Mouse (Mus musculus): ENCODE measurements around the gene Ppp1r15b.
A peak's percentile ranks its signal among the peaks of the same experiment; 100 is the strongest.

Gene Ppp1r15b

DNA sequence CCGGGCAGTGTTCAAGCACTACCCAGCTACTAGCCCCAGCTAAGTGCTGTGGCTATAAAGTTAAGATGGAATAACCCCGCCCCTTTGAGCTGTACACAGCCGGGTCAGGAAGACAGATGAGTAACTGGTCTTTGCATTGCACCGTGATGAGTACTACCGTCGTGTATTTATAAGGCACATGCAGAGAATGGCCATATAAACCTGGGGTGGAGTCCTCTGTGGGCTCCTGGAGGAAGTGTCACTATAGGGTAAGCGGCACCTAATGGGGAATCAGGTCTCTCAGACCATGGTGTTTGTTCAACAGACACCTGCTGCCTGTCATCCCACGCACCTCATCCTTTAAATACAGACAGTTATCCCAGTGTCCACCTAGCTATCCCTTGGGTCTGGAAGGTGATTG is 32.0 kb downstream of the Ppp1r15b start:
- no peak for DNase-seq

DNA sequence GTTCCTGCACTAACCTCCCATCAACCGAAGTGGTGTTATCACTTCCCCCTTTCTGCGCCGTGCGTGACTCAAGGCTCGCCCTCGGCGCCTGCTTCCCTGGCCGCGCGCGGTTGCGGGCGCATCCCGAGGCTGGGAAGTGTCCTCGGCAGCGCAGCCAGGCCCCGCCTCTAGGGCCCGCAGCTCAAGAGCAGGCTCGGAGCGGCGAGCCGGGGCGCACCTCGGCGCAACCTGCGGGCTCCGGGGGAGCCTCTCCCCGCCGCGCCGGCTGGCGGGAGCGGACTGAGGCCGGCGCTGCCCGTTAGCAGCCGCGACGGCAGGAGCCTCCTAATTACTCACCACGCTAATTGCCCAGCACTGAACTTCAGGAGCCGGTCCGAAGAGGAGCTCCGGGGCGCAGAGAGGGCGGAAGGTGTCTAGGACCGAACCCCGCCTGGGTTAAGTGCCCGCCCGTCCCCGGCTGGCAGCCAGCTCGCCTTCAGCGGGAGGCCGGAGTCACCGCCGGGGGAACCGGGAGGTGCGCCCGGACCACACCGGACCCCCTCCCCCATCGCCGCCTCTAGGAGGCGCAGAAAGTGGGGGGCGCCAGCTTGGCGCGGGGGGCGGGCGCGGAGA is 33.0 kb downstream of the Ppp1r15b start, which contains the start of gene Plekha6:
TSS of gene Plekha6 (plus strand) at position 391 of the 612 bp plus-strand sequence.
- DNase-seq: peak; percentile 25

DNA sequence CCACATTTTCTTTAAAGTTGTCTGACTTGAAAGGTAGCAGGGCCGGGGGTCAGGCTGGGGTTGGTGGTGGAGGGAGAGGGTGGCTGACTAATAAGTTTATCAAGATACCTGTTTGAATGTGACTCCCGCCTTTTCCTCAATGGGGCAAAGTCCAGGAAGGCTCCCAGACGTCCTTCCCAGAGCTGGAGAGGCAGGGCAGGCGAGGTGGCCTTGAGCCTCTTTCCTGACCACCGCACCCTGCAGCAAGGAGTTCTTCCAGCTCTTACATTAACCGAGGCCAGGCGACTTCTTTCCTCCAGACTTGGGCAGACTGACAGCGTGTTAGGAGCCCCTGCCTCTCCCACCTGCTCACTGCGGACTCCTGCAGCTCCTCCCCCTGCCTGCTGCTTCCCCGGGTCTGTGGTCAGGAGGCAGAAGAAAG is 33.7 kb downstream of the Ppp1r15b start:
- DNase-seq: no peak

DNA sequence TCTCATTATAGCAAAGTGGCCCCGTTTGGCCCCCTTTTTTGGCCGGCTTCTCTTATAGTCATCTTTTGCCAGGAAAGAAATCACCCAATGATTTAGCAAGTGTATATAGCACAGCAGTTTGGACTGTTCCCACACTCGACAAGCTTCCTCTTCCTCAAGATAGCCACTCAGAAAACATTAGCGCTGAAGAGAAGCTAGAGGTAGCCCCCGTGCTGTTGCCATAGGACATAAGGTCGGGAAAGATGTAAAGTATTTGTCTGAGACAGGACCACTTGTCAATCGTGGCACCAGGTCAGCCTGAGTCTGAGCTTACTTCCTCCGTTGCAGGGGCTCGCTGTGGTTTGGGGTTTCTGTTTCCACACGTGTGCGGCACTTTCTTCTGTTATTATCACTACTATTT is 34.2 kb downstream of the Ppp1r15b start:
- no peak for DNase-seq

DNA sequence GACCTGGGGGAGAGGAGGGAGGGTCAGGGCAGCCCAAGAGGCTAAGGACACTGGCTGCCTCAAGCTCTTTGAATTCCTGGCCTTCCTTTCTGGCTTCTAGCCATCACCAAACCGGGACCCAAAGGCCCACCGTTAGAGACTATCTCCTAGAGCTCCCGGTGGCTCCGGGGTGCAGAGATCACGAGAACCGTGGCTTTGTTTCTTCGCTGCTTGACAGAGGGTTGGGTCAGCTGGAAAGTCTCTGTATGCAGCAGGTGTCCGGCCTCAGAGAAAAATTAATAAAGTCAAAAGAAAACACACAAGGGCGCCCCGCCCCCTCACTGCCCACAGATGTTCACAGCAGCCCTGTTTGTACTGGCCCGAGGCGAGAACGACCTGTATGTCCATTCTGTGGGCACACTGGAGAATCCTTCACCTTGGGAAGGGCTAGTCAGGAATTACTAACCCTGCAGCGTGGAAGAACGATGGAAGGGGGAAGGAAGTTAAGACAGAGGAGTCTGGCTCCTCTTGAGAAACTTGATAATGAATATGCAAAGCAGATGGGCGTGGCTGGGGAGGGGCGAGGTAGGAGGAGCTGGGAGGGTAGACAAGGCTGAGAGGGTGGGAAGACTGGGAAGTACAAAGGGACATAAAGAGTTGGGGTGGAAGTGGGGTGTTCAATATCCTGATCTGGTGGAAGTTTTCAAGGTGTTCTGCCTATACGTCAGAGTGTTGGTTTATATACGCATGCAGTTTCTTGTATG is 37.5 kb downstream of the Ppp1r15b start:
- DNase-seq: no peak

DNA sequence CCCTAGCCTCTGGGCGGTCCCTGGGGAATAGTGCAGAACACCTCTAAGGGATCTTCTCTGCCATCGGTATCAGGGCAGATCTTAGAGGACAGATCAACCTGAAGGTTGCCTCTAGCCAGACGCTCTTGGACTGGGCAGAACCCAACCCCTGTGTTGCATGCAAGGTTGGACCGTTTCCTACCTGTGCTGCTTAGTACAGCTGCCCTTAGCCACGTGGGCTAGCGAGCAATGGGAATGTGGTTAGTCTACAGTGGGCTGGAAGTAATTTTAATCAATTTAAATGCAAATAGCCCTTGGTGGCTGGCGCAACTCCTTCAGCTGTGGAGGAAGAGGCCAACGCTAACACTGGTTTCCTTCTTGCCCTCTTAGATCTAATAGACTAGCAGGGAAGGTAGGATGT is 39.3 kb downstream of the Ppp1r15b start:
- DNase-seq: no peak

DNA sequence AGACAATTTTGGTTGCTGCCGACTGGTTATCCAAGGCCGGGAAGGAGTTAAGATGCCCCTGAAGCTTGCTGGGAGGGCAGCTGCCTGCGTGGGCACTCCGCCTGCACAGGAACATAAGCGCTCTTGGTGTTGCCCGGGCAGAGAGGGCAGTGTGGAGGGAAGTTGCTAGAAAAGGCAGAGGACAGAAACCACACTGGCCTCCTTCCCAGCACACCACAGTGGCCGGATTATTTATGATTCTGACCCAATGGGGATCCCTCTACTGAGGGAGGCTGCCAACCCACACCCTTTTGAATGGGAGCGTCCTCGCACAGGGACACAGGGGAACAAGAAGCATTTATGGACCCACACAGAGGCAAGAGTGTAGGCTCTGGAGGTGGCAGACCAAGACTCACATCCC is 40.4 kb downstream of the Ppp1r15b start:
- no peak for DNase-seq

DNA sequence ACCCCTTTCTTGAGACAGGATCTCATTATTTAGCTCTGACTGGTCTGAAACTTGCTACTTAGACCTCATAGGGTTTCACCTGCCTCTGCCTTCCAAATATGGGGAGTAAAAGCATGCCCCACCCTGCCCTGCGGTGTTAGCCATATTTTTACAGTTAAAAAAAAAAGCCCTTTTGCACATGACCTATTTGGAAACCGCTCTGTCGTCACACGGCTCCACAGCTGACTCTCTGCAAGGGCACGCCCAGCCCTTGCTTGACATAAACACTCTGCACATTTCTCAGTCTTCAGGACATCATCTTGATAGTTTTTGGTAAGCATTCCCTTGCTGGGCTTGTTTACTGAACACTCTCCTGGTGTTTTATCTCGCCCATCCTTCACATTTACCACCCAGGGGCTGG is 44.2 kb downstream of the Ppp1r15b start:
- no peak for DNase-seq

DNA sequence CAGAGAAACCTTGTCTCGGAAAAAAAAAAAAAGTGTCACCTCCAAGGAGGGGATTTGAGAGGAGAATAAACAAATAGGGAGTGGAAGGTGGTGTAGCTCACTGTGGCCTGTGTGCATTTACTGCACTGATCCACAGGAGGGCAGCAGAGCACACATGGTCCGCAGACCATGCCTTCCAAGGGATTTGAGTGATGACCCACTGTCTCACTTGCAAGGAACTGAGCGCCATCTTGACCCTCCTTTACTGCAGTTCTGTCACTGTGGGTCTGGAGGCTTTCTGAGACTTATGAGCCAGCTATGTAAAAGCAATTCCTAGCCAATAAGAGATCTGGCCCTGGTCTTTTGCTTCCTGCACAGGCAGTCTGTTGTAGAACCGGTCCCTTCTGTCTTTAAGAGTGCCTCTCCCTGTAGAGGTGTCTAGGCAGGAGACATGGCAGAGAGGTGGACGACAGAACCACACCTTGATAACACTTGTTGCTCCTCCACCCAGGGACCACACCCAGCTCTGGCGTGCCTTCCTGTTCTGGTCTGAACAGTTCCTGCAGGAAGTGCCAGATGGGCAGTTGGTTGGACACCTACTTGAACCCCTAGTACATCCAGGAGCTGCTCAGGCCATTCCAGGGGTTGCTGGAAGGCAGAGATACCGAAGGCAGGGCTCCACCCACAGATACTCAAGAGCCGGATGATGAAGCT is 46.7 kb downstream of the Ppp1r15b start:
- DNase-seq: peak; percentile 66

DNA sequence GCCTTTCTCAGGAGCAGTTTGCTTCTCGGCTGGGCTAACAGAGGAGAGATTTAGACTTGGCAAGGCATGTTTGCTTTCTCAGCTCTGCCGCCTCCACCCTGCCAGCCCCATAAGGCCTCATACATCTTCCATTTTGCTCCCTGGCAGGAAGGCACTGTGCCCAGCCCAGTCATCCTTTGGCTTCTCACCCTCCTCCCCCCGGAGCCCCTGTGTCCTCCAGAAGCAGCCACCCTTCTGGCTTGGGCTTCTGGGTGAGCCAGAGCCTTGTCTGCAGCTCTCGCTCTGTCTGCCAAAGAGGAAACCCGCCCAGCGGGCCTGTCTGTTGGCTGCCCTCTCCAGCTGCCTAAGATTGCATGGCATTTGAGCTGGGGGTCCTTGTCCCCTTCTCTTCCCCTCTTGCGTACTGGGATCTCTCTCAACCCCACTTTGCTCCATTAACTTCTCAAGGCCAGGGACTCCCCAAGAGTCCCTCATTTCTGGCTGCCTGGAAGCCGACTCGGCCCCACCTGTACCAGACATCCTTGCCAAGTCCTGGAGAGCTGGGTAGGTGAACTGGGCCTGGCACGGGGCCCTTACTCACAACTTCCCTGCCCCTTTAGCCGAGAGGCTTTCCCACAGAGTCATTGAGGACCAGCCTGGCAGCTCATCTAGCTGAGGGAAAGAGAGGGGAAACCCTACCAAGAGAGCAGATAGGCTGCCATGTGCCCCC is 47.9 kb downstream of the Ppp1r15b start:
- peak; percentile 49 for DNase-seq

DNA sequence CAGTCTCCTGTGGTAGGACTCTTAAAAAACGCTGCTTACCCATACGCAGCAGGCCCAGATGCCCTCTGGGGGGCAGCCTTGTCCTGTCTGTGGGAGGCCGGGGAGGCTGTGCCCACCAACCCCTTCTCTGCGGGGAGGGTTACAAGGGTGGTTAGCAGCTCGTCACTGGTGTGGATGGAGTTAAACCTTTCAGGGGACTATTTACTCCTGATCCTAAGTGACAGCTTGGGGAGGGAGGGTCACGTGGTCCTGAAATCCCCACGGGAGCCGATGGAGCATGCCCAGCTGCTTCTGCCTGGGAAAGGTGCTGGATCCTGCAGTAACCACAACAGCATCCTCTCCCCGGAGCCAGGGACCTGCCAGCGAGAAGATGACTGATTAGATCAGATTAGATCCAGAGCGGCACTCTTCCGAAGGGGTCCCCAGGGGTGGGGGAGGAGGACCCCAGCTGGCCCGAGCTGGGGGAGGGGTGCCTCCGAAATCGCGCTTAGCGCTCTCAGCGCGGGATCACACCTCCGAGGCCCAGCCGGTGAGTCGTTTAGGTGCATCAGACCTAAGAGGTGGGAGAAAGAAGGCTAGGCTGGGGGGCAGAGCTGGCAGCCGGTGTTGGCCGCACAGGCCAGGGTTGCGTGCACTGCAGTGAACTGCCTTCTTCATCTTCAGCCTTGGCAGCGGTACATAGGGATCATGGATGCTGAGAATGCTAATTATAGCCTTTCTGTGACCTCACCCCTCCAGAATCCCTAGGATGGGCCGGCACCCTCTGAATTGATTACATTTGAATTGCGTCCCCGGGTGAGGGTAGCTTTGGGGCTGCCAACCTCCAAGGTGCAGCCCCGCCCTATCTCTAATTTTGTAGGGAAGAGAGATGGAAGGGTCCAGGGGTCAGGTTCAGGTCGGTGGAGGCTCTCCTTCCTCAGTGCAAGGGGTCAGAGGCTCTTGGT is 50.4 kb downstream of the Ppp1r15b start:
- DNase-seq: peak; percentile 87

DNA sequence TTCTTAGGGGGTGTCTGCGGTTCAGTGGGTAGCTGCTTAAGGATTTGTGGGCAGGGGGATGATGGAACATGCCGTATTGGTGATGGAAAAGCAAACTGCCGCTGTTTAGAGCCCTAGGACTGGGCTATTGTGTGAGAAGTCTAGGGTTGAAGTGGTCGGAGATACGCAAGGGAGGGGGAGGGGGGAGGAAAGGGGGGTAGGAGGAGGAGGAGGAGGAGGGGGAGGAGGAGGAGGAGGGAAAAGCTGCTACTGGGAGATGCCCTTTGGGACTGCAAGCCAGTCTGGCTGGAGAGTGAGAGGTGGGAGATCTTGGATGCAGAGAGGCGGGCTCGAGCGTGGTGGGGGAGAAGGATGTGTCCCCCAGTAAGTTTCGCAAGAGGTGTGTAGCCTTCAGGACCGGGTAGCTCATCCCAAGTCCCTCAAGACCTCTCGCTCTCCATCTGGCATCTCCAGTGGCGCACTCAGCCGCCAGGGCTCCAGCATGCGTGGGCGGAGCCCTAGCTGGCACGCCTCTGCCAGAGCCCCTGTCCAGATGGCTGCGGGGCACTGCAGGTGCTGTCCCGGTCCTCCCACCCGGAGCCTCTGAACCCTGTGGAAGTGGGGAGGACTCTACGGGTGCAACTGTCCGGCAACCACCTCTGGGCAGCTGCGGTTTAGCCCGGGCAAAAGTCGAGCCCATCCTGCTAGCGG is 51.2 kb downstream of the Ppp1r15b start:
- peak; percentile 50 for DNase-seq

DNA sequence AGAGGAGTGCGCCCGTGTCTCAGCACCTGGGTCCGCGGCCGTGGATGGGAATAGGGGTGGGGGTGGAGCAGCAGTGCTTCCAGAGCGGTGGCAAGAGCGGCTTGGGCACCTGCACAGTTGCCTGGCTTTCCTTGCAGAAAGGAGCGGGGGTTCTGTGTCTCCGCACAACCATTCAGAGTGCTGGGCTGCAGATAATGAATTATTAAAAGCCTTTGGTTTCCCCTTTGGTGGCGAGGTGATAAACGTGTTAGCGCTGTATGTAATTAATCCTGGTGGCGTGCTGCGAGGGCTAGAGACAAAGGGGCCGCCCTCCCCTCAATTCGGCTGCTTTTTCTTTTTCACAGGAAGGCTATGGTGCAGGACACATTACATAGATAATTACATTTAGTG is 51.8 kb downstream of the Ppp1r15b start:
- DNase-seq: peak; percentile 41

DNA sequence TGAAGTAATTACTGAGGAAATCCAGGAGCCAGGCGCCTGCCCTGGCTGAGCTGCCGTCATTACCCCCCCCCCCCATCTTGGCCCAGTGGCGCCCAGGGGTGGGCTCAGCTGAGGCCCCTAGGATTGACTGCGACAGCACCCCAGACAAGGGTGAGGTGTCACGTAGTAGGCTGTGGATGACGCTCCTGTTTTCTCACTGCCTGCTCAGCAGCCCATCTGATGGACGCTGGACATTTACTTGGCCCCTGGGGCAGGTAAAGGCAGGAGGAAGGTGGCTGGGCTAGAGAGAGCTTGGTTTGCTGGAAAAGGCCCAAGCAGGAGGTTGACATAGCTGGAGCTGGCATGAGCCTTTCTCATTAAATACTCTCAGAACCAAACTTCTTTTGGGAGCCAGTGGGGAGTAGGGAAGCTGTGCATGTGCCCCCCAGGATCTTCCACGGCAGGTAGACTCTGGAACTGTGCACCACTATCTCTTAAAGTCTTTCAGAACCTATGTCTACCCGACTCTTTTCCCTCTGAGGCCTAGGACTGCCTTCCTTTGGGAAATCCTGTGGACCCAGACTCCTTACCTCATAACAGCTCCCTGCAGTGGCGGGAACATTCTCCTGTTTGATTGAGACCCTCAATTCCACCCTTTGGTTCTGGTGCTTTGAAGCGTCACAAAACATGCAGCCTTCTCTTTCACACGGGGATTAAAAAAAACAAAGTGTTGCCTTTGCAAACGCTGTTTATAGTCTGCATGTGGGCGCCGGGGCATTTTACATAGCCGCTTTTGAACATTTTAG is 52.4 kb downstream of the Ppp1r15b start:
- no peak for DNase-seq

DNA sequence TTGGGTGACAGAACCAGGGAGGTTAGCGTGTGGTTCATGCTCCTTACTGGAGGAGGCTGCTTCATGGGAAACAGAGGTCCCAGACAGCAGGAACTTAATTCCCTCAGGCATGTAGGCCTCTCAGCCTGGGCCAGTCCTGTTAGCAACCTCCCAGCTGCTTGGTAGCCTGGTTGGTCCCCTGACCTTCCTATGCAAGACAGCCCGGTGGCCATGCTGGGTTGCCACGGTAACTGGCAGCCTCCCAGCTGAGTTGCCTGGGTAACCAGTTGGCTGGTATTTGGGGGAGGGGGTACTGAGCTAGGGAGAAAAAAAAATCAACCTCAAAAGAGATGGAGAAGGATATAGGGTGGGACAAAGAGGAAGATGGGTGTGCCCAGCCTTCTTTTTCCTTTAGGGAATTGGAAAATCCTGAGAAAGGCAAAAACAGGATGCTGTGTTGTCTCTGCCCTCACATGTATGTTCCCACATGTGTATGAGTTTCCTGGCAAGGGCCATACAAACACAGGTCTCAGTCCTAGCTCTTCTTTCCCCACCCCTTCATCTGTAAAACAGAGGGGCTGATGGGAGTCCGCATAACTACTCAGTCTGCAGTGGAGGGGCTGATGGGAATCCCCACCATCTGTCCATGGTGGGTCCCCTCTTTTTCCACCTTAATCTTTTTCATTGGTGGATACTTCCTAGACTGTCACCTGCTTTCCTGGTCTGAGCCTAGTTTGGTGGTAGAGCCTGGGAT is 57.2 kb downstream of the Ppp1r15b start:
- DNase-seq: peak; percentile 85

DNA sequence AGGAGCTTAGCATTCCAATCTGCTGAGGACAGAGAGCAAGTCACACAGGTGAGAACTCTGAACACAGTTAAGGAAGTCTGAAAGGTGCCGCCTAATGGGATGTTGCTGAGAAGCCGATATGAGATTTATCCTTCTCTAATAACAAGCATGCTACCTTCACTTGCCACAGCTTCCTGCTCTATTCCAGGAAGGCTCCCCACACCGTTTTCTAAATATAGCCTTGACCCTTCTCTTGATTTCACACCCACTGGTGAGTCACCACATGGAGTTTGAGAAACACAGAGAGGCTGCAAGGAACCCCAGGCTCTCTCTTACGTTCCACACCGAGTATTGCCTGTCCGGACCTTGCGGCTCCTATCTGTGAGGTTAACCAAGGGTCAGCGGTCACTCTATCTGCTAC is 57.8 kb downstream of the Ppp1r15b start:
- DNase-seq: no peak
